Mouse (Mus musculus): Measurements from ENCODE around the gene B3gnt2. TPM values are rescaled to one million over a fixed set of nuclear protein-coding genes. Genes with fewer than 3 reads are reported as not detected.

The B3gnt2 gene
- total RNA-seq, 1 experiment = 25.7 TPM

DNA sequence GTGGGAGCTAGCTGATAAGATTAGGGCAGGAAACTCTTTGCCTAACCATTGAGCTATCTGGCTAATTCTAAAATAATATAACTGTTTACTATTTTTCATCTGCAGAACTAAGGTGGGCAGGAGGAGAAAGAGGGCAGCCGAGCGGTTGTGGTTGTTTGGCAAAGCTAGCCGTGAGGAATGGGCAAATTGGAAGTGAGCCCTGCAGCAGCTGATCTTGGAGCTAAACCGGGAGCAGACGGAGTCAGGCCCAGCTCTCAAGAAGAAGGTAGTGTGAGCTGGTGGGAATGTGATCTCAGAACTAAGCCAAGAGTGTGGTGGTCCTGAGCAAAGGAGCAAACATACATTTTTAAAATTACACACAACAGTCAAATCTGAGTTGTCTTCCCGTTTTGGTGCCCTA is 126.8 kb downstream of the B3gnt2 start:
- no peaks in the 10 kb centered on the region for H3K36me3 ChIP-seq (ENCODE audit: control insufficient read depth, insufficient read depth, low read length, poor library complexity, severe bottlenecking)
- no peaks in the 10 kb centered on the region for H3K9me3 ChIP-seq (ENCODE audit: control insufficient read depth, insufficient read depth, low read depth, low read length)
- H3K4me3 ChIP-seq (ENCODE audit: insufficient read depth in 1 of 2, low read depth in 1 of 2, low read length in 2 of 2, poor library complexity in 1 of 2, severe bottlenecking in 1 of 2) = no peak overlapping the region
- no peak overlapping the region for H3K9ac ChIP-seq (ENCODE audit: insufficient read depth, low read depth, low read length, poor library complexity, severe bottlenecking)
- TF ChIP-seq ZC3H11A (IDR thresholded peaks at IDR 0.05; ENCODE audit: borderline replicate concordance, low read depth, low read length) (no peak), CHD2 (IDR thresholded peaks at IDR 0.05; ENCODE audit: low read depth, low read length) (no peak), ZNF384 (IDR thresholded peaks at IDR 0.05; ENCODE audit: low read depth, low read length) (no peak), MAFK (IDR thresholded peaks at IDR 0.05; ENCODE audit: insufficient read depth, low read depth, low read length) (no peak), HCFC1 (IDR thresholded peaks at IDR 0.05; ENCODE audit: borderline replicate concordance, insufficient read depth, low read length) (no peak)
- H3K4me1 ChIP-seq (ENCODE audit: control insufficient read depth in 2 of 2, insufficient read depth in 2 of 2, low read length in 2 of 2, poor library complexity in 1 of 2) = no peaks in the 10 kb centered on the region
- in situ Hi-C loops (cut with MboI; ENCODE audit: low sequenced_read_pairs in 2 of 2, unreplicated experiment in 2 of 2) = no loop called here
- H3K27ac ChIP-seq (ENCODE audit: insufficient read depth, low read depth, low read length, poor library complexity, severe bottlenecking) = no peak overlapping the region
- DNase-seq (ENCODE audit: low read depth, low spot score) = no peak

DNA sequence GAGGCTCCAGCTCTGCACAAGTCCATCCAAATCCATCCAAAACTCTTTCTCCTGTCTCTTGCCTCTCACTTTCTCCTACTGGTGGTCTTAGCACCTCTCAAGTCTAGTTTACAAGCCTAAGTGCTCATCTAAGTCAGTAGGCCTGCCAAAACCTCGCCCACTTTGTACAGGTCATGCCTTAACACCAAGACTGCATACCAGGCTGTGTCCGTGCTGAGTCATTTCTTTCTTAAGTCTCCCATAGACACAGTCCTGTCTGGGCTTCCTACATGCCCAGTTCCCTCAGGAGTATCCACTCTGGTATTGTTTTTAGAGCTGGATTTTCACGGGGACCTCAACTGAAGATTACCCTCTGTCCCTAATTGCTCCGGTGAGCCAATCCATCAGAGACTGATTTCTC is 127.9 kb downstream of the B3gnt2 start:
- Histone ChIP-seq H3K9ac (ENCODE audit: insufficient read depth, low read depth, low read length, poor library complexity, severe bottlenecking) (no peak overlapping the region), H3K9me3 (ENCODE audit: control insufficient read depth, insufficient read depth, low read depth, low read length) (no peaks in the 10 kb centered on the region), H3K4me3 (ENCODE audit: insufficient read depth in 1 of 2, low read depth in 1 of 2, low read length in 2 of 2, poor library complexity in 1 of 2, severe bottlenecking in 1 of 2) (no peak overlapping the region), H3K27ac (ENCODE audit: insufficient read depth, low read depth, low read length, poor library complexity, severe bottlenecking) (no peak overlapping the region), H3K4me1 (ENCODE audit: control insufficient read depth in 2 of 2, insufficient read depth in 2 of 2, low read length in 2 of 2, poor library complexity in 1 of 2) (no peaks in the 10 kb centered on the region), H3K36me3 (ENCODE audit: control insufficient read depth, insufficient read depth, low read length, poor library complexity, severe bottlenecking) (no peaks in the 10 kb centered on the region)
- TF ChIP-seq MAFK (IDR thresholded peaks at IDR 0.05; ENCODE audit: insufficient read depth, low read depth, low read length) = no peak
- no peak for TF ChIP-seq ZNF384 (IDR thresholded peaks at IDR 0.05; ENCODE audit: low read depth, low read length)
- TF ChIP-seq HCFC1 (IDR thresholded peaks at IDR 0.05; ENCODE audit: borderline replicate concordance, insufficient read depth, low read length) = no peak
- TF ChIP-seq CHD2 (IDR thresholded peaks at IDR 0.05; ENCODE audit: low read depth, low read length) = no peak
- TF ChIP-seq ZC3H11A (IDR thresholded peaks at IDR 0.05; ENCODE audit: borderline replicate concordance, low read depth, low read length) = no peak
- in situ Hi-C loops (cut with MboI; ENCODE audit: low sequenced_read_pairs in 2 of 2, unreplicated experiment in 2 of 2) = no loop called here
- DNase-seq (ENCODE audit: low read depth, low spot score) = no peak

DNA sequence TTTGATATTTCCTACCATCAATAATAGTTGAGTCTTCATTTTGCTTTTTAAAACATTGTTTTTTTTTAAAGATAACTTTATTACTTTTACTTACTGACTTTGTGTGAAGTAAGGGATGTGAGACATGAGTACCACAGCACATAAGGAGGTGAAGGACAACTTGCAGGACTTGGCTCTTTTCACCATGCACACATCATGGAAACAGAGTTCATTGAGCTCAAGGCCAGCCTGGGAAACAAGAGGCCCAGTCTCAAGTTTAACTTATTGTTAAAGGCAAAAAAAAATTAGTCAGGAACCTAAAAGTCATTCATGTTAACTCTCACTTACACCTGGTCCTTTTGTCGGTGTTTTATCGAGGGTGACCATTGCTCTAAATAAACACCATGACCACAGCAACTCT is 137.7 kb downstream of the B3gnt2 start:
- H3K9me3 ChIP-seq (ENCODE audit: control insufficient read depth, insufficient read depth, low read depth, low read length) = no peaks in the 10 kb centered on the region
- TF ChIP-seq MAFK (IDR thresholded peaks at IDR 0.05; ENCODE audit: insufficient read depth, low read depth, low read length) = no peak
- no peak for TF ChIP-seq ZNF384 (IDR thresholded peaks at IDR 0.05; ENCODE audit: low read depth, low read length)
- no peak for TF ChIP-seq ZC3H11A (IDR thresholded peaks at IDR 0.05; ENCODE audit: borderline replicate concordance, low read depth, low read length)
- TF ChIP-seq HCFC1 (IDR thresholded peaks at IDR 0.05; ENCODE audit: borderline replicate concordance, insufficient read depth, low read length) = no peak
- DNase-seq (ENCODE audit: low read depth, low spot score) = no peak
- peaks cover 0 to 2% of the 10 kb centered on the region in 2 experiments; a peak in 1 of 4 replicates for H3K4me1 ChIP-seq (ENCODE audit: control insufficient read depth in 2 of 2, insufficient read depth in 2 of 2, low read length in 2 of 2, poor library complexity in 1 of 2)
- in situ Hi-C loops (cut with MboI; ENCODE audit: low sequenced_read_pairs in 2 of 2, unreplicated experiment in 2 of 2) = no loop called here
- H3K36me3 ChIP-seq (ENCODE audit: control insufficient read depth, insufficient read depth, low read length, poor library complexity, severe bottlenecking) = no peaks in the 10 kb centered on the region
- no peak overlapping the region for H3K9ac ChIP-seq (ENCODE audit: insufficient read depth, low read depth, low read length, poor library complexity, severe bottlenecking)
- H3K4me3 ChIP-seq (ENCODE audit: insufficient read depth in 1 of 2, low read depth in 1 of 2, low read length in 2 of 2, poor library complexity in 1 of 2, severe bottlenecking in 1 of 2) = no peak overlapping the region
- H3K27ac ChIP-seq (ENCODE audit: insufficient read depth, low read depth, low read length, poor library complexity, severe bottlenecking) = no peak overlapping the region

DNA sequence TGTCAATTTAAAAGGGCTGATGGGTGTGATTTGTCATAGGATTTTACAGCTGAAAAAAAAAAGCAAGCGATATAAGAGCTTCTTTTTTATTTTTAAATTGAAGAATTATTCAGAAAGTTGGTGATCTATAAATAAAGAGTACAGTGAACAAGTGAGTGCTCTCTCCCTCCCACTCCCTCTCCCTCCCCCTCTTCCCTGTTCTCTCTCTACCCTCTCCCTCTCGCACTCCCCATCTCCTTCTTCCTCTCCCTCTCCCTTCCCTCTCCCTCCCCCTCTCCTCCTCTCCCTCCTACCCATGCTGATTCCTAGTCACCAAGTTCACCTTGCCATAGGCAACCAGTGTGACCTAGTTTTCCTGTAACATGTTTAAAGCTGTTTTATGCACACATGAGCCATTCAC is 140.7 kb downstream of the B3gnt2 start:
- no peak for TF ChIP-seq ZC3H11A (IDR thresholded peaks at IDR 0.05; ENCODE audit: borderline replicate concordance, low read depth, low read length)
- TF ChIP-seq CHD2 (IDR thresholded peaks at IDR 0.05; ENCODE audit: low read depth, low read length) = no peak
- TF ChIP-seq MAFK (IDR thresholded peaks at IDR 0.05; ENCODE audit: insufficient read depth, low read depth, low read length) = no peak
- TF ChIP-seq HCFC1 (IDR thresholded peaks at IDR 0.05; ENCODE audit: borderline replicate concordance, insufficient read depth, low read length) = no peak
- no peak for TF ChIP-seq ZNF384 (IDR thresholded peaks at IDR 0.05; ENCODE audit: low read depth, low read length)
- no peak for DNase-seq (ENCODE audit: low read depth, low spot score)
- in situ Hi-C loops (cut with MboI; ENCODE audit: low sequenced_read_pairs in 2 of 2, unreplicated experiment in 2 of 2) = no loop called here
- no peak overlapping the region for H3K9ac ChIP-seq (ENCODE audit: insufficient read depth, low read depth, low read length, poor library complexity, severe bottlenecking)
- no peak overlapping the region for H3K27ac ChIP-seq (ENCODE audit: insufficient read depth, low read depth, low read length, poor library complexity, severe bottlenecking)
- no peaks in the 10 kb centered on the region for H3K9me3 ChIP-seq (ENCODE audit: control insufficient read depth, insufficient read depth, low read depth, low read length)
- no peak overlapping the region for H3K4me3 ChIP-seq (ENCODE audit: insufficient read depth in 1 of 2, low read depth in 1 of 2, low read length in 2 of 2, poor library complexity in 1 of 2, severe bottlenecking in 1 of 2)
- peaks cover 0 to 2% of the 10 kb centered on the region in 2 experiments; a peak in 1 of 4 replicates for H3K4me1 ChIP-seq (ENCODE audit: control insufficient read depth in 2 of 2, insufficient read depth in 2 of 2, low read length in 2 of 2, poor library complexity in 1 of 2)
- H3K36me3 ChIP-seq (ENCODE audit: control insufficient read depth, insufficient read depth, low read length, poor library complexity, severe bottlenecking) = no peaks in the 10 kb centered on the region

DNA sequence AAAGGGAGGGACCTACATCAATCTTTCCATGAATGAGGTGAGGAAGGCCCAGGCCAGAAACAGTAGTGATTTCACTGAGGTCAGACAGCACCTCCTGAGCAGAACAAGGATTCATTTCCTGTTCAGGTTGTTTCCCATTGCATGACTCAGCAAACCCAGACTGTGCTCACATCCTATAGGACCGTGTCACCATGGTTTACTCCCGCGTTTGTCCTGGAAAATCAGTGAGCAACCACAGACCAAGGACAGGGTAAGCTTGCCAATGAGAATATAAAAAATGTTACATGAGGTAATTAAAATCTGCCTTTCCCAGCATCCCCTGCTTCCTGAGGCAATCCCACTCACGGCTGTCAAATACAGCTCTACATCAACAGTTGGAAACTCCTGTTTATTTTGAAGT is 141.2 kb downstream of the B3gnt2 start:
- H3K4me3 ChIP-seq (ENCODE audit: insufficient read depth in 1 of 2, low read depth in 1 of 2, low read length in 2 of 2, poor library complexity in 1 of 2, severe bottlenecking in 1 of 2) = no peak overlapping the region
- TF ChIP-seq HCFC1 (IDR thresholded peaks at IDR 0.05; ENCODE audit: borderline replicate concordance, insufficient read depth, low read length) (no peak), MAFK (IDR thresholded peaks at IDR 0.05; ENCODE audit: insufficient read depth, low read depth, low read length) (peak; percentile 73)
- no peaks in the 10 kb centered on the region for H3K9me3 ChIP-seq (ENCODE audit: control insufficient read depth, insufficient read depth, low read depth, low read length)
- no peak overlapping the region for H3K9ac ChIP-seq (ENCODE audit: insufficient read depth, low read depth, low read length, poor library complexity, severe bottlenecking)
- in situ Hi-C loops (cut with MboI; ENCODE audit: low sequenced_read_pairs in 2 of 2, unreplicated experiment in 2 of 2) = no loop called here
- H3K4me1 ChIP-seq (ENCODE audit: control insufficient read depth in 2 of 2, insufficient read depth in 2 of 2, low read length in 2 of 2, poor library complexity in 1 of 2) = peaks cover 0 to 2% of the 10 kb centered on the region in 2 experiments; a peak in 1 of 4 replicates
- DNase-seq (ENCODE audit: low read depth, low spot score) = no peak
- no peak overlapping the region for H3K27ac ChIP-seq (ENCODE audit: insufficient read depth, low read depth, low read length, poor library complexity, severe bottlenecking)
- no peaks in the 10 kb centered on the region for H3K36me3 ChIP-seq (ENCODE audit: control insufficient read depth, insufficient read depth, low read length, poor library complexity, severe bottlenecking)
